8 mouse cellular contexts compared by ENCODE assay signal in genomic region chr2:143915600-143916135, GRCm38 (mm10). TPM values are rescaled to one million over a fixed set of nuclear protein-coding genes. Genes with fewer than 3 reads are reported as not detected.
DNase-seq lines count a peak whose midpoint lies in the region; ATAC-seq and TF ChIP-seq lines count a peak whose summit lies in the region.

No protein-coding gene starts in this region.

- TF ChIP-seq EP300 in MEL (IDR thresholded peaks at IDR 0.05; ENCODE audit: low read depth in 1 of 2, low read length in 2 of 2): no peak

- no peak; the same call in 1 of the 2 replicates for ATAC-seq in kidney, embryonic 14.5 days (ENCODE audit: low FRiP score, low TSS enrichment)
- peak; percentile 59 for ATAC-seq in hindbrain, embryonic 11.5 days (ENCODE audit: low FRiP score)
- ATAC-seq in liver, embryonic 12.5 days: peak; percentile 46

- no peak for TF ChIP-seq CTCF in MEL (IDR thresholded peaks at IDR 0.05 in 2 of 3, conservative IDR thresholded peaks at IDR 0.05 in 1 of 3; ENCODE audit: control insufficient read depth in 1 of 3, insufficient read depth in 1 of 3, low read depth in 2 of 3, low read length in 3 of 3, poor library complexity in 1 of 3, severe bottlenecking in 1 of 3)

- peak overlapping the region; percentile 99 for H3K27ac ChIP-seq in kidney, embryonic 14.5 days (ENCODE audit: low read depth, low read length)
- peak overlapping the region; percentile 70 for H3K27ac ChIP-seq in MEL (ENCODE audit: control insufficient read depth, low read depth, low read length)
- peak overlapping the region; percentile 95 for H3K27ac ChIP-seq in hindbrain, embryonic 11.5 days (ENCODE audit: low read depth, low read length)
- peak overlapping the region; percentile 98 for H3K27ac ChIP-seq in liver, embryonic 12.5 days

- H3K79me2 ChIP-seq in MEL (ENCODE audit: control insufficient read depth, insufficient read depth, low read length, poor library complexity) (peaks cover 23% of the 10 kb centered on the region), myocyte (ENCODE audit: control insufficient read depth, insufficient read depth) (peaks cover 48% of the 10 kb centered on the region)

- H3K4me2 ChIP-seq in kidney, embryonic 14.5 days (replicated peaks; ENCODE audit: low read depth, low read length): peak overlapping the region; percentile 67
- peak overlapping the region; percentile 71 for H3K4me2 ChIP-seq in hindbrain, embryonic 11.5 days (replicated peaks; ENCODE audit: low read depth, low read length)
- H3K4me2 ChIP-seq in liver, embryonic 12.5 days: peak overlapping the region; percentile 94
- peak overlapping the region; percentile 97 for H3K4me2 ChIP-seq in myocyte (ENCODE audit: low read depth)

- peak overlapping the region; percentile 84 for H3K4me3 ChIP-seq in kidney, embryonic 14.5 days (ENCODE audit: low read length)
- H3K4me3 ChIP-seq in MEL (ENCODE audit: control insufficient read depth in 1 of 2, insufficient read depth in 1 of 2, low read depth in 2 of 2, low read length in 2 of 2): peak overlapping the region; percentile 83 to 86
- H3K4me3 ChIP-seq in hindbrain, embryonic 11.5 days (ENCODE audit: low read depth, low read length): peak overlapping the region; percentile 82
- H3K4me3 ChIP-seq in liver, embryonic 12.5 days: peak overlapping the region; percentile 85
- H3K4me3 ChIP-seq in myocyte: peak overlapping the region; percentile 59

- no peak for DNase-seq in kidney, adult 18-20 months
- DNase-seq in MEL (ENCODE audit: low read depth, low spot score): peak; percentile 82
- DNase-seq in embryo, embryonic 11.5 days (ENCODE audit: low read depth, low spot score): peak; percentile 32
- DNase-seq in hindbrain, embryonic 11.5 days (ENCODE audit: low spot score): no peak
- no peak for DNase-seq in yolk sac, embryonic 10.5 days (ENCODE audit: low spot score)

- peak overlapping the region; percentile 28 for H3ac ChIP-seq in myocyte (ENCODE audit: control insufficient read depth, insufficient read length)

- peak overlapping the region; percentile 81 for H3K9ac ChIP-seq in kidney, embryonic 14.5 days (ENCODE audit: low read depth, low read length)
- peak overlapping the region; percentile 81 for H3K9ac ChIP-seq in MEL (ENCODE audit: control insufficient read depth, low read depth, low read length, poor library complexity, severe bottlenecking)
- H3K9ac ChIP-seq in hindbrain, embryonic 11.5 days (ENCODE audit: low read depth, low read length): peak overlapping the region; percentile 88
- H3K9ac ChIP-seq in liver, embryonic 12.5 days: peak overlapping the region; percentile 88

- H3K27me3 ChIP-seq in kidney, embryonic 14.5 days (ENCODE audit: control insufficient read depth, insufficient read depth, low read length): no peaks in the 10 kb centered on the region
- H3K27me3 ChIP-seq in MEL (ENCODE audit: control insufficient read depth in 1 of 2, insufficient read depth in 2 of 2, low read length in 2 of 2) (no peaks in the 10 kb centered on the region), myocyte (ENCODE audit: control insufficient read depth, insufficient read depth, insufficient read length) (no peaks in the 10 kb centered on the region)
- no peaks in the 10 kb centered on the region for H3K27me3 ChIP-seq in hindbrain, embryonic 11.5 days (ENCODE audit: control insufficient read depth, insufficient read depth, low read length)
- H3K27me3 ChIP-seq in liver, embryonic 12.5 days (replicated peaks): peaks cover 2% of the 10 kb centered on the region; the same call in 1 of the 2 replicates

- no peaks in the 10 kb centered on the region for H3K36me3 ChIP-seq in kidney, embryonic 14.5 days (ENCODE audit: control insufficient read depth, insufficient read depth, low read length)
- peaks cover 0 to 26% of the 10 kb centered on the region in 2 experiments; a peak in 2 of 4 replicates for H3K36me3 ChIP-seq in MEL (ENCODE audit: control insufficient read depth in 1 of 2, insufficient read depth in 2 of 2, low read length in 2 of 2)
- no peaks in the 10 kb centered on the region for H3K36me3 ChIP-seq in hindbrain, embryonic 11.5 days (ENCODE audit: control insufficient read depth, insufficient read depth, low read length)
- no peaks in the 10 kb centered on the region for H3K36me3 ChIP-seq in liver, embryonic 12.5 days
- no peaks in the 10 kb centered on the region for H3K36me3 ChIP-seq in myocyte (ENCODE audit: control insufficient read depth, insufficient read depth)

- peaks cover 22% of the 10 kb centered on the region for H3K4me1 ChIP-seq in kidney, embryonic 14.5 days (ENCODE audit: control insufficient read depth, insufficient read depth, low read length)
- peaks cover 4 to 20% of the 10 kb centered on the region in 2 experiments for H3K4me1 ChIP-seq in MEL (ENCODE audit: control insufficient read depth in 1 of 2, insufficient read depth in 2 of 2, low read length in 2 of 2)
- H3K4me1 ChIP-seq in hindbrain, embryonic 11.5 days (replicated peaks; ENCODE audit: control insufficient read depth, insufficient read depth, low read length): no peaks in the 10 kb centered on the region
- peaks cover 77% of the 10 kb centered on the region for H3K4me1 ChIP-seq in liver, embryonic 12.5 days

- TF ChIP-seq POLR2A in MEL (IDR thresholded peaks at IDR 0.05; ENCODE audit: control insufficient read depth in 1 of 2, insufficient read depth in 1 of 2, low read depth in 1 of 2, low read length in 2 of 2, poor library complexity in 1 of 2) (peak in 1 of 2 experiments; percentile 47; a peak in 2 of 4 replicates), myocyte (IDR thresholded peaks at IDR 0.05; ENCODE audit: insufficient read length, low read depth) (no peak)

- TF ChIP-seq RAD21 in MEL (IDR thresholded peaks at IDR 0.05; ENCODE audit: low read depth, low read length): no peak

- no peaks in the 10 kb centered on the region for H3K9me3 ChIP-seq in kidney, embryonic 14.5 days (ENCODE audit: control insufficient read depth, low read length)
- H3K9me3 ChIP-seq in MEL (replicated peaks; ENCODE audit: insufficient read depth, low read length): no peaks in the 10 kb centered on the region
- H3K9me3 ChIP-seq in hindbrain, embryonic 11.5 days (ENCODE audit: control insufficient read depth, low read length): no peaks in the 10 kb centered on the region
- H3K9me3 ChIP-seq in liver, embryonic 12.5 days (replicated peaks): no peaks in the 10 kb centered on the region

- WGBS in kidney, embryonic 14.5 days: under 1% methylated on average over 32 of the region's 32 CpGs
- under 1% methylated on average over 32 of the region's 32 CpGs for WGBS in hindbrain, embryonic 11.5 days
- under 1% methylated on average over 32 of the region's 32 CpGs for WGBS in liver, embryonic 12.5 days (ENCODE audit: insufficient replicate concordance)

TF ChIP-seq in MEL, 35 proteins besides CTCF, POLR2A, EP300 and RAD21:
- TF ChIP-seq HCFC1 (IDR thresholded peaks at IDR 0.05; ENCODE audit: low read depth, low read length): peak; percentile 43; the same call in 1 of the 2 replicates
- no peak for TF ChIP-seq ELF1 (IDR thresholded peaks at IDR 0.05; ENCODE audit: low read depth, low read length)

TF ChIP-seq in myocyte, 11 proteins besides CTCF, POLR2A, EP300 and RAD21:
- TF ChIP-seq MAX (IDR thresholded peaks at IDR 0.05; ENCODE audit: low read depth) (no peak), REST (IDR thresholded peaks at IDR 0.05; ENCODE audit: insufficient read depth, insufficient read length) (no peak)

RNA-seq across cellular contexts. Expression of gene Dstn, which starts 0.5 kb away (rescaled TPM):
- 319 and 404 TPM in 2 replicates for polyA plus RNA-seq in kidney, embryonic 14.5 days (2014; fragmentation: Nextera tagmentation; extraction: Ambion mirVana)
- 66.5 and 80.0 TPM in 2 replicates for total RNA-seq in MEL (2012; rRNA removed)
- polyA plus RNA-seq in MEL (2012; ENCODE audit: insufficient read depth in 1 of 2, insufficient read length in 2 of 2, low read depth in 1 of 2, low replicate concordance in 2 of 2, missing spikeins in 1 of 2): 10 to 100 TPM in 1 of 2 experiments, not detected in 1; 78.1 TPM
- polyA plus RNA-seq in hindbrain, embryonic 11.5 days (2014; fragmentation: Nextera tagmentation; extraction: Ambion mirVana): 440 and 458 TPM in 2 replicates
- 126 and 136 TPM in 2 replicates for polyA plus RNA-seq in liver, embryonic 12.5 days (2016; fragmentation: Nextera tagmentation; extraction: Ambion mirVana)
- 174 TPM for polyA plus RNA-seq in myocyte (2012; fragmentation: generic; extraction: Trizol)

RNA-seq across cellular contexts. Expression of gene Bfsp1, which starts 52.7 kb away (rescaled TPM):
- 1.0 and 1.7 TPM in 2 replicates for polyA plus RNA-seq in kidney, embryonic 14.5 days (2014; fragmentation: Nextera tagmentation; extraction: Ambion mirVana)
- 3.1 and 3.4 TPM in 2 replicates for total RNA-seq in MEL (2012; rRNA removed)
- polyA plus RNA-seq in MEL (2012; ENCODE audit: insufficient read depth in 1 of 2, insufficient read length in 2 of 2, low read depth in 1 of 2, low replicate concordance in 2 of 2, missing spikeins in 1 of 2) (1 to 10 TPM in 1 of 2 experiments, not detected in 1; 2.7 TPM), myocyte (2012; fragmentation: generic; extraction: Trizol) (0.07 TPM)
- polyA plus RNA-seq in hindbrain, embryonic 11.5 days (2014; fragmentation: Nextera tagmentation; extraction: Ambion mirVana): 0.79 and 0.85 TPM in 2 replicates
- 0.33 and 0.45 TPM in 2 replicates for polyA plus RNA-seq in liver, embryonic 12.5 days (2016; fragmentation: Nextera tagmentation; extraction: Ambion mirVana)

Comparison
In these comparisons a context has a peak if more than half of its experiments do, and no peak if none do; other contexts are left out.
1. DNase-seq: peak in MEL (single experiment) and embryo, embryonic 11.5 days (single experiment); none in kidney, adult 18-20 months (single experiment), hindbrain, embryonic 11.5 days (single experiment) and yolk sac, embryonic 10.5 days (single experiment).
2. Peak in every context shown above with its lines, with median percentiles within 50 percentile points of each other: H3K27ac ChIP-seq, H3K4me2 ChIP-seq, H3K4me3 ChIP-seq and H3K9ac ChIP-seq.